Mouse (Mus musculus) neural tube, postnatal 0 days (tissue): Measurements from ENCODE around the gene Tdrd5. TPM values are rescaled to one million over a fixed set of nuclear protein-coding genes. Genes with fewer than 3 reads are reported as not detected.

Source experiments
- polyA plus RNA-seq: library from polyadenylated mRNA; unstranded; fragments of >200 nt; fragmentation: Nextera tagmentation; extraction: Ambion mirVana; gene quantifications from 2 replicates; pipeline ENCODE4 v1.2.1, GENCODE M21; 2015

Gene Tdrd5
- 0.85 and 1.1 TPM in 2 replicates for polyA plus RNA-seq

GRCm38 (mm10) chr1:156302911-156303749, at the start of gene Tdrd5:
Tdrd5 (minus strand) TSS chr1:156303664.

GRCm38 (mm10) chr1:156310630-156311029, 7.2 kb upstream of the Tdrd5 start, which contains the start of gene Nphs2:
Nphs2 (plus strand) TSS chr1:156310727.

Other genes with a start within 250 kb of the Tdrd5 start
- gene Fam163a, start 98.6 kb downstream of the Tdrd5 start, polyA plus RNA-seq, result 4.4 and 4.8 TPM in 2 replicates
- gene Nphs2, start 7.1 kb upstream of the Tdrd5 start, polyA plus RNA-seq, result 0.23 and 0.40 TPM in 2 replicates
- gene Gm2000, start 62.4 kb upstream of the Tdrd5 start, polyA plus RNA-seq, result 426 and 442 TPM in 2 replicates
- 0.37 and 0.75 TPM in 2 replicates for gene Axdnd1, start 117.5 kb upstream of the Tdrd5 start, polyA plus RNA-seq
- gene Soat1, start 170.7 kb upstream of the Tdrd5 start, polyA plus RNA-seq, result 14.2 and 18.3 TPM in 2 replicates
- 0.36 and 0.49 TPM in 2 replicates for gene Gm10031, start 220.3 kb upstream of the Tdrd5 start, polyA plus RNA-seq